Mouse (Mus musculus): ENCODE results near the gene Stag3.

- TF ChIP-seq CTCF (IDR thresholded peaks at IDR 0.05; ENCODE audit: control insufficient read depth, insufficient read depth, insufficient read length) (no peak), MYOG (IDR thresholded peaks at IDR 0.05; ENCODE audit: control insufficient read depth, extremely low read depth, insufficient read length) (no peak)
These were observed 63.2 kb downstream of the Stag3 start for GRCm38 (mm10) chr5:138343216-138343615.
